Mouse (Mus musculus) cerebellum, postnatal 14 days (tissue): ENCODE results near the gene Rap1gap2.
A peak's percentile ranks its signal among the peaks of the same experiment; 100 is the strongest.

Source experiments
- DNase-seq, 2 experiments: peaks; one replicate each; pipeline ENCODE4 v3.0.0; 2021; ENCODE audit warnings: mixed read lengths in 2 of 2

The Rap1gap2 gene

GRCm38 (mm10) chr11:74610545-74611176 is at the start of gene Rap1gap2:
TSS of gene Rap1gap2 (minus strand) at chr11:74610915.
- peak in 1 of 2 experiments; percentile 14 for DNase-seq

GRCm38 (mm10) chr11:74660336-74660735 is 49.6 kb upstream of the Rap1gap2 start:
- peak in 1 of 2 experiments; percentile 4 for DNase-seq

GRCm38 (mm10) chr11:74655941-74656340 is 45.2 kb upstream of the Rap1gap2 start:
- DNase-seq = no peak

- DNase-seq = no peak
Measured at GRCm38 (mm10) chr11:74653385-74653784, 42.7 kb upstream of the Rap1gap2 start.

GRCm38 (mm10) chr11:74652791-74653191 is 42.1 kb upstream of the Rap1gap2 start:
- DNase-seq = peak; percentile 31 to 43

GRCm38 (mm10) chr11:74650576-74651100 is 39.9 kb upstream of the Rap1gap2 start:
- no peak for DNase-seq

GRCm38 (mm10) chr11:74649647-74650551 is 39.2 kb upstream of the Rap1gap2 start:
- DNase-seq = peak in 1 of 2 experiments; percentile 67

GRCm38 (mm10) chr11:74649095-74649646 is 38.5 kb upstream of the Rap1gap2 start, which contains the start of gene Cluh:
TSS of gene Cluh (plus strand) at chr11:74649495.
- peak; percentile 98 for DNase-seq

- no peak for DNase-seq
Measured at GRCm38 (mm10) chr11:74648676-74649075, 38.0 kb upstream of the Rap1gap2 start.

GRCm38 (mm10) chr11:74647966-74648365 is 37.3 kb upstream of the Rap1gap2 start:
- no peak for DNase-seq

GRCm38 (mm10) chr11:74639628-74640027 is 28.9 kb upstream of the Rap1gap2 start:
- DNase-seq = no peak

- no peak for DNase-seq
Measured at GRCm38 (mm10) chr11:74638791-74639411, 28.2 kb upstream of the Rap1gap2 start.

- DNase-seq = peak; percentile 84 to 85
Measured at GRCm38 (mm10) chr11:74637971-74638790, 27.5 kb upstream of the Rap1gap2 start.

GRCm38 (mm10) chr11:74637486-74637885 is 26.8 kb upstream of the Rap1gap2 start:
- peak in 1 of 2 experiments; percentile 29 for DNase-seq

GRCm38 (mm10) chr11:74634490-74635275 is 24.0 kb upstream of the Rap1gap2 start:
- peak; percentile 87 for DNase-seq

- no peak for DNase-seq
Measured at GRCm38 (mm10) chr11:74631880-74632789, 21.4 kb upstream of the Rap1gap2 start.

- DNase-seq = no peak
Measured at GRCm38 (mm10) chr11:74627481-74627880, 16.8 kb upstream of the Rap1gap2 start.

GRCm38 (mm10) chr11:74625333-74625732 is 14.6 kb upstream of the Rap1gap2 start:
- DNase-seq = no peak

GRCm38 (mm10) chr11:74623693-74624092 is 13.0 kb upstream of the Rap1gap2 start:
- peak; percentile 36 to 58 for DNase-seq
